Mouse (Mus musculus) embryonic fibroblast, embryonic 13.5 days (primary cell): ENCODE measurements around the gene Fblim1.
A peak's percentile ranks its signal among the peaks of the same experiment; 100 is the strongest.

Source experiments
- CTCF ChIP-seq: IDR thresholded peaks from 2 replicates; pipeline ENCODE4 v1.5.1; 2011; ENCODE audit warnings: mild to moderate bottlenecking, control low read depth, low read length, moderate library complexity, borderline replicate concordance; ENCODE audit not compliant: insufficient read depth
- POLR2A ChIP-seq: IDR thresholded peaks from 2 replicates; pipeline ENCODE4 v1.6.1; 2011; ENCODE audit warnings: low read depth, mild to moderate bottlenecking, control low read depth, low read length, moderate library complexity

GRCm38 (mm10) chr4:141545071-141545742 is 60.7 kb downstream of the Fblim1 start:
- TF ChIP-seq CTCF (no peak), POLR2A (0 out of 2 replicates have a peak, but pooled peaks have one; percentile 8)
